Mouse (Mus musculus) heart, adult 2 months (tissue): Measurements from ENCODE around the gene Ndnf. TPM values are rescaled to one million over a fixed set of nuclear protein-coding genes. Genes with fewer than 3 reads are reported as not detected.

ENCODE experiments used
- DNase-seq, 2 experiments: peaks; one replicate each; pipeline ENCODE4 v3.0.0; 2021
- H3K27ac ChIP-seq: fragments of 200-600 bp; 2 replicates; pipeline ENCODE4 v1.8.1; 2022
- H3K27me3 ChIP-seq: fragments of 200-500 bp; 2 replicates; pipeline ENCODE4 v1.6.1; 2012; ENCODE audit warnings: mild to moderate bottlenecking, low read length, inconsistent platforms, mixed read lengths; ENCODE audit not compliant: control insufficient read depth, insufficient read depth
- H3K36me3 ChIP-seq: fragments of 200-500 bp; 2 replicates; pipeline ENCODE4 v1.6.1; 2012; ENCODE audit warnings: low read length, inconsistent platforms; ENCODE audit not compliant: control insufficient read depth, insufficient read depth
- H3K4me1 ChIP-seq: fragments of 200-500 bp; 2 replicates; pipeline ENCODE4 v1.6.1; 2011; ENCODE audit warnings: low read length; ENCODE audit not compliant: control insufficient read depth, insufficient read depth
- H3K4me3 ChIP-seq: fragments of 200-600 bp; 2 replicates; pipeline ENCODE4 v1.8.1; 2022
- H3K79me2 ChIP-seq: fragments of 200-500 bp; replicated peaks from 2 replicates; pipeline ENCODE4 v1.6.1; 2012; ENCODE audit warnings: mild to moderate bottlenecking, inconsistent platforms, low read length, moderate library complexity, mixed read lengths; ENCODE audit not compliant: control insufficient read depth, insufficient read depth
- H3K9ac ChIP-seq: fragments of 200-500 bp; 2 replicates; pipeline ENCODE4 v1.6.1; 2012; ENCODE audit warnings: low read depth, mild to moderate bottlenecking, control low read depth, inconsistent platforms, low read length, mixed read lengths
- CTCF ChIP-seq: fragments of 200-600 bp; IDR thresholded peaks from 2 replicates; pipeline ENCODE4 v1.8.1; 2022; ENCODE audit warnings: antibody characterized with exemption, mild to moderate bottlenecking, moderate library complexity
- EP300 ChIP-seq: fragments of 200-500 bp; IDR thresholded peaks from 2 replicates; pipeline ENCODE4 v1.6.1; 2011; ENCODE audit warnings: low read depth, low read length, control low read depth; ENCODE audit not compliant: insufficient read depth
- POLR2A ChIP-seq: fragments of 200-500 bp; IDR thresholded peaks from 2 replicates; pipeline ENCODE4 v1.6.1; 2011; ENCODE audit warnings: mild to moderate bottlenecking, low read depth, low read length, control low read depth; ENCODE audit not compliant: insufficient read depth
- WGBS: fragments of 180-500 bp; shearing (Covaris S2); methylation state at CpG from one replicate; pipeline ENCODE4 v1.1.7; 2018; 5-methylcytosine and 5-hydroxymethylcytosine counted together
- intact Hi-C: fragments of 180-260 bp; cut with DNase I; formaldehyde crosslinking; loops from one replicate; pipeline ENCODE4 v1.15.1; 2025
- polyA plus RNA-seq: library from polyadenylated mRNA; depleted of rRNA; stranded (reverse); fragments of >200 nt; gene quantifications from 2 replicates; pipeline ENCODE4 v1.2.3, GENCODE M21; 2012
- total RNA-seq, 2 experiments: library from RNA; stranded (reverse); gene quantifications; 2 replicates each; pipeline ENCODE4 v1.2.3; 2021

The Ndnf gene
- total and polyA plus RNA-seq, 3 experiments = 2.5 to 3.6 (median 2.8) TPM

DNA sequence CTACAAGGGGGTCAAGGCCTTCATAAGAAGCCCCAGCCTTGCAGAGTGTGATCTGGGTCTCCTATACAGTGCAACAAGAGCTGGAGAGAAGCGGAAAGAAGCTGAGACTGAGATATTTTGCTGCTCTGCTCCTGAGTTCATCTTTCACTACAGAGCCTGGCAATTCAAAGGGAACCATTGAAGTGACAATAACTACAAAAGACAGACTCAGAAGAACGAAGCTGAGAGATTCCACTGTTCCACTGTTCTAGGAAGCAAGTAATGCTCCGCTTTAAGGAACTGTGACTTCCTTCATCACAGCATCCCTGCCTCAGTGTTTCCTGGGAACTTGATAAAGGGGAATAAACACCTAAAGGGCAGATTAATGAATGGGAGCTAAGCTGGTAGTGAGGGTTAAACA is 56.9 kb downstream of the Ndnf start:
- H3K79me2 ChIP-seq = no peaks in the 10 kb centered on the region
- H3K4me1 ChIP-seq = no peaks in the 10 kb centered on the region
- intact Hi-C loops = no loop called here
- TF ChIP-seq EP300 = no peak
- TF ChIP-seq POLR2A = no peak
- TF ChIP-seq CTCF = no peak
- no peaks in the 10 kb centered on the region for H3K36me3 ChIP-seq
- DNase-seq = no peak
- no peak overlapping the region for H3K4me3 ChIP-seq
- WGBS = 77% methylated on average over 3 of the region's 3 CpGs
- no peak overlapping the region for H3K27ac ChIP-seq
- H3K9ac ChIP-seq = no peak overlapping the region
- H3K27me3 ChIP-seq = no peaks in the 10 kb centered on the region

DNA sequence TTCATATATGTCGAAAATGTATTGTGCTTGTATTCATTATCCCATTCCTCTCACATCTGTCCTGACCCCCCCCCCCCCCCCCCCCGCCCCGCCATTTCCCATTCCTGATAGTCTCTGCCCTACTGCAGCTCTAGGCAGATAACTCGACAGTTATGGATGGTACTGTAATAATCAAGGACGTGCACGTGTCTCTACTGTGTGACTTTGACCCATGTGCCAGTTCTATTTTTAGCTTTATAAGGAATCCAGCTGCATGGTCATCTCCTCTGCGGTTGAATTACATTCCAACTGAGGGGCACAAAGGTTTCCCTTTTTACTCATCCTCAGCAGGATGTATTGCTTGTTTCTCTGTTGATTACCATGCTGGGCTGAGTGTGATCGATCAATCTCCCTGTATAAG is 68.1 kb downstream of the Ndnf start:
- Histone ChIP-seq H3K27ac (no peak overlapping the region; the same call in 1 of the 2 replicates), H3K9ac (no peak overlapping the region)

DNA sequence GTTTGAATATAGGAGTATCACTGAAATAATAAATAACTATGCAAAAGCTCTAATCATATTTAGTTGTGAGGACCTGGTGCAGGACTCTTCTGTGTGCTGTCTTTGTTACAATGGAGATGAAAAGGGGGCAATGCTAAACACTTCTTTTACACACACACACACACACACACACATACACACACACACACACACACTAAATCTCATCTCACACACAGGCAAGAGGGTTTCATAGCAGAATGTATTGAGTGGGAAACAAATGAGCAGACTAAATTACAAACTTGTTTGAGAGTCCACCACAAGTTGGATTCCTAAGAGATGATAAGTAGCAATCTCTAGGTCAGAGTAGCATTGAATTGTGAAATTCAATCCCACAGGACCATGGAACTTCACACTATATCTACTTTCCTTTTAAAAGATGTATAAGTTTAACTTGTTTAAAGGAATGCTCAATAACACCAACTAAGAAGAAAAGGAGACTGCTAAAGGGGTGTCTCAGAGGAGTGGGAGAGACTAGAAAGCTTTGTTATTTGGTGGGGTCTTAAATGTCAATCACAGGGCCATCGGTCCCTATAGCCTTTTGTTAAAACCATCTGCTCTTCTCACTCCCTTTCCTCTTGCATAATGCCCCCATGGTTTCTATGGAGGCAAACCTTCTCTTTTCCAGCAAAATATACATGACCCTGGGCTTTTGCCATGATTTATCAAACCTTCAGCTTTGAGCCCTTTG is 71.9 kb downstream of the Ndnf start:
- 74% methylated on average over 1 of the region's 1 CpGs for WGBS
- TF ChIP-seq EP300 = no peak
- Histone ChIP-seq H3K79me2 (no peaks in the 10 kb centered on the region), H3K4me1 (no peaks in the 10 kb centered on the region), H3K27ac (no peak overlapping the region), H3K9ac (no peak overlapping the region), H3K36me3 (peaks cover 2% of the 10 kb centered on the region; the same call in 1 of the 2 replicates), H3K27me3 (no peaks in the 10 kb centered on the region), H3K4me3 (no peak overlapping the region)
- intact Hi-C loops = no loop called here
- DNase-seq = no peak

More for the DNA sequence above, 68.1 kb downstream of the Ndnf start:
- Histone ChIP-seq H3K36me3 (peaks cover 2% of the 10 kb centered on the region; the same call in 1 of the 2 replicates), H3K4me3 (no peak overlapping the region), H3K79me2 (no peaks in the 10 kb centered on the region), H3K27me3 (no peaks in the 10 kb centered on the region), H3K4me1 (no peaks in the 10 kb centered on the region)
- DNase-seq = peak in 1 of 2 experiments; percentile 11
- TF ChIP-seq CTCF (no peak), POLR2A (no peak), EP300 (no peak)
- intact Hi-C loops = no loop called here
- WGBS = 23% methylated on average over 8 of the region's 8 CpGs

DNA sequence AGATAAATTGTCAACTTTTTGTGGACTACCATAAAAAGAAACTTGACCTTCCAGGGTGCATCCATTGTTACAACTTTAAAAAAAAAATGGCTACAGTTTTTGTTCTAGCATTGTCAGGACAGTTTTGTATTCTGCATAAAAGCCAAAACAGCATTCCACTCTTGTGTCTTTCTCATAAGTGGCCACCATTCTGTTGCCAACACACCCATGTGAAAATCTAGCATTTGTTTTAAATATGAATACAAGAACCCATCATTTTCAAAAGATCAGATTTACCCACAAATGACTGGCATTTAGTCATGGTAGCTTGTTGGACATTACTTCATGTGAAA is 72.4 kb downstream of the Ndnf start:
- no peak for TF ChIP-seq EP300
- no peak for TF ChIP-seq CTCF
- no peak for TF ChIP-seq POLR2A
- peaks cover 2% of the 10 kb centered on the region; the same call in 1 of the 2 replicates for H3K36me3 ChIP-seq
- H3K9ac ChIP-seq = no peak overlapping the region
- no peaks in the 10 kb centered on the region for H3K4me1 ChIP-seq
- H3K27me3 ChIP-seq = no peaks in the 10 kb centered on the region
- H3K4me3 ChIP-seq = no peak overlapping the region
- no peak for DNase-seq
- intact Hi-C loops = no loop called here
- no peak overlapping the region for H3K27ac ChIP-seq
- H3K79me2 ChIP-seq = no peaks in the 10 kb centered on the region

DNA sequence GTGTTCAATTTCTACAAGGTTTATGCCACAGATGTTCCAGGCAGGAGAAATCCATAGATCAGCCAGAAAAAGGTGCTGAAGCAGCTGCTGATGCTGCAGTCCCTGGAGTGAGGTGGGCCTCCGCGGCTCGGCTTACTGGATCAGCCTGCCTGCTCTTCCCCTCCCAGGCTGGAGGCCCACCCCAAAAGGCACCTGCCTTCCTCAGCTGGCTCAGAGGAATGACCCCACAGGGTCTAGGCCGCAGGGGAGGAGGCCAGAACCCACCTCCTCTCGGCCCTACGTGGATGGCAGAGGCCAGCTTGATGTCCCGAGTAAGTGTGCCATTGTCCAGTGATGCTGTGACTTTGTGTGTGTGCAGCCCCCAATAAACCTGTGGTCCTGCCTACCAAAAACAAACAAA is 86.8 kb downstream of the Ndnf start:
- no peaks in the 10 kb centered on the region for H3K4me1 ChIP-seq
- no peak overlapping the region for H3K9ac ChIP-seq
- H3K36me3 ChIP-seq = no peaks in the 10 kb centered on the region
- H3K27ac ChIP-seq = no peak overlapping the region
- H3K4me3 ChIP-seq = no peak overlapping the region
- DNase-seq = no peak
- no peak for TF ChIP-seq CTCF
- TF ChIP-seq POLR2A = no peak
- H3K27me3 ChIP-seq = no peaks in the 10 kb centered on the region
- intact Hi-C loops = no loop called here
- 83% methylated on average over 7 of the region's 7 CpGs for WGBS
- H3K79me2 ChIP-seq = no peaks in the 10 kb centered on the region

DNA sequence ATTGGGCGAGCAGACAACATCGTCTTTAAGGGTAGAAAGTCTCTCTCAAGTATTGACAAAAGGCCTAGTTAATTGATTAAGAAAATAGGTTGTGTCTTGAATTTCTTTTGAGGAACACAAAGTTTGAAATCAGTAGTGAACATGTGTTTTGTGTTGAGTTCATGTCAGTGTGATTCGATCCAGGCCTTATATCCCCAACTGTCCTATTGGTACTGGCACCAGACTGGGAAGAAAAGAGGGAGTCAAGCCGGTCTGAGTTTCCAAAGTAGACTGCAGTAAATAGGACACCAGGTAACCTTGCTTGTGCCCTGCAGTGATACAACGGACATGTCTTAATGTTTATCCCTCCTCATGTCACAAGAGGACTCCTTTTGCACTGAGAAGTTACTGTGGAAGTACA is 87.8 kb downstream of the Ndnf start:
- 83% methylated on average over 5 of the region's 5 CpGs for WGBS
- TF ChIP-seq POLR2A (no peak), EP300 (no peak), CTCF (no peak)
- no peak for DNase-seq
- Histone ChIP-seq H3K27me3 (no peaks in the 10 kb centered on the region), H3K27ac (no peak overlapping the region), H3K4me3 (no peak overlapping the region), H3K79me2 (no peaks in the 10 kb centered on the region), H3K4me1 (no peaks in the 10 kb centered on the region), H3K36me3 (no peaks in the 10 kb centered on the region), H3K9ac (no peak overlapping the region)
- intact Hi-C loops = no loop called here
